10 mouse cellular contexts compared by ENCODE assay signal in genomic region chr10:82662267-82662990, GRCm38 (mm10). TPM values are rescaled to one million over a fixed set of nuclear protein-coding genes. Genes with fewer than 3 reads are reported as not detected.
DNase-seq lines count a peak whose midpoint lies in the region; ATAC-seq and TF ChIP-seq lines count a peak whose summit lies in the region.
"Had no signal": no experiment of that assay in that cellular context is flagged by ENCODE, and none has a peak within 500 bp of the region (broad histone marks: within the 10 kb centered on the region; RNA-seq: fewer than 3 reads in every experiment).

No protein-coding gene starts in this region.

- H3K36me3 ChIP-seq in hindbrain, postnatal 0 days (ENCODE audit: insufficient read depth, low read length) = no peaks in the 10 kb centered on the region
- H3K36me3 ChIP-seq in hindbrain, embryonic 12.5 days = no peaks in the 10 kb centered on the region
- H3K36me3 ChIP-seq in forebrain, embryonic 16.5 days (ENCODE audit: control insufficient read depth, insufficient read depth) = no peaks in the 10 kb centered on the region
- H3K36me3 ChIP-seq: stomach, embryonic 15.5 days had no signal

- peak; percentile 82 for ATAC-seq in hindbrain, postnatal 0 days
- no peak for ATAC-seq in hindbrain, embryonic 12.5 days (ENCODE audit: low FRiP score)
- peak; percentile 92 for ATAC-seq in forebrain, embryonic 16.5 days

- no peaks in the 10 kb centered on the region for H3K9me3 ChIP-seq in hindbrain, postnatal 0 days (ENCODE audit: low read length)
- no peaks in the 10 kb centered on the region for H3K9me3 ChIP-seq in hindbrain, embryonic 12.5 days (replicated peaks)
- H3K9me3 ChIP-seq in forebrain, embryonic 16.5 days (ENCODE audit: control insufficient read depth, low read length) = no peaks in the 10 kb centered on the region
- H3K9me3 ChIP-seq: stomach, embryonic 15.5 days had no signal

- H3K4me2 ChIP-seq in hindbrain, postnatal 0 days (ENCODE audit: low read depth, low read length) = no peak overlapping the region
- H3K4me2 ChIP-seq in hindbrain, embryonic 12.5 days (replicated peaks) = no peak overlapping the region
- H3K4me2 ChIP-seq in forebrain, embryonic 16.5 days (ENCODE audit: low read length) = peak overlapping the region; percentile 22; the same call in 1 of the 2 replicates
- H3K4me2 ChIP-seq: stomach, embryonic 15.5 days had no signal

- no peak overlapping the region for H3K4me3 ChIP-seq in hindbrain, postnatal 0 days (ENCODE audit: low read length)
- no peak overlapping the region for H3K4me3 ChIP-seq in hindbrain, embryonic 12.5 days
- H3K4me3 ChIP-seq in forebrain, embryonic 16.5 days (replicated peaks; ENCODE audit: low read length) = no peak overlapping the region
- H3K4me3 ChIP-seq: stomach, embryonic 15.5 days had no signal

- no peak for TF ChIP-seq CTCF in hindbrain, postnatal 0 days (IDR thresholded peaks at IDR 0.05; ENCODE audit: low read depth)

- H3K27ac ChIP-seq in hindbrain, postnatal 0 days = peak overlapping the region; percentile 49
- no peak overlapping the region for H3K27ac ChIP-seq in hindbrain, embryonic 12.5 days
- peak overlapping the region; percentile 91 for H3K27ac ChIP-seq in forebrain, embryonic 16.5 days (ENCODE audit: low read length)
- H3K27ac ChIP-seq: stomach, embryonic 15.5 days had no signal

- no peaks in the 10 kb centered on the region for H3K4me1 ChIP-seq in hindbrain, postnatal 0 days (ENCODE audit: insufficient read depth, low read length)
- H3K4me1 ChIP-seq in hindbrain, embryonic 12.5 days = no peaks in the 10 kb centered on the region
- H3K4me1 ChIP-seq in forebrain, embryonic 16.5 days (replicated peaks; ENCODE audit: control insufficient read depth, insufficient read depth, low read length) = peaks cover 14% of the 10 kb centered on the region
- H3K4me1 ChIP-seq: stomach, embryonic 15.5 days had no signal

- H3K27me3 ChIP-seq in hindbrain, postnatal 0 days (ENCODE audit: insufficient read depth, low read length) = no peaks in the 10 kb centered on the region
- H3K27me3 ChIP-seq in hindbrain, embryonic 12.5 days = no peaks in the 10 kb centered on the region
- no peaks in the 10 kb centered on the region for H3K27me3 ChIP-seq in forebrain, embryonic 16.5 days (replicated peaks; ENCODE audit: control insufficient read depth, insufficient read depth, low read length)
- H3K27me3 ChIP-seq: stomach, embryonic 15.5 days had no signal

- DNase-seq in hindbrain, postnatal 0 days (ENCODE audit: low spot score) = peak; percentile 73
- DNase-seq in left cerebral cortex, postnatal 14 days (ENCODE audit: low spot score in 2 of 2) = peak; percentile 35 to 55
- peak; percentile 51 to 60 for DNase-seq in thymus, postnatal 10 days (ENCODE audit: low spot score in 2 of 2)
- no peak for DNase-seq in adrenal gland, postnatal 25 days
- DNase-seq in spleen, postnatal 4 days (ENCODE audit: low spot score in 2 of 2) = no peak
- no peak for DNase-seq in adipocyte (ENCODE audit: low spot score)

- no peak overlapping the region for H3K9ac ChIP-seq in hindbrain, postnatal 0 days (replicated peaks; ENCODE audit: low read length)
- H3K9ac ChIP-seq in hindbrain, embryonic 12.5 days = no peak overlapping the region
- H3K9ac ChIP-seq in forebrain, embryonic 16.5 days (replicated peaks; ENCODE audit: low read depth, low read length) = no peak overlapping the region
- H3K9ac ChIP-seq: stomach, embryonic 15.5 days had no signal

- intact Hi-C loops in left cerebral cortex, postnatal 14 days (cut with DNase I) = loop anchor here (2.0 kb wide), 1 partner anchor 18 kb away; no protein-coding TSS in a partner anchor

- WGBS in hindbrain, postnatal 0 days = 69% methylated on average over 14 of the region's 14 CpGs
- WGBS in hindbrain, embryonic 12.5 days = 84% methylated on average over 14 of the region's 14 CpGs
- 51% methylated on average over 14 of the region's 14 CpGs for WGBS in forebrain, embryonic 16.5 days

RNA-seq across cellular contexts. Expression of gene Glt8d2, which starts 28.0 kb away (rescaled TPM):
- 1.0 and 2.1 TPM in 2 replicates for total RNA-seq in hindbrain, postnatal 0 days (2014; rRNA removed)
- 1.2 and 1.5 TPM in 2 replicates for polyA plus RNA-seq in hindbrain, postnatal 0 days (2015; fragmentation: Nextera tagmentation; extraction: Ambion mirVana)
- polyA plus RNA-seq in hindbrain, embryonic 12.5 days (2016; fragmentation: Nextera tagmentation; extraction: Ambion mirVana) = 6.1 and 7.6 TPM in 2 replicates
- 3.1 TPM in 2 replicates for polyA plus RNA-seq in forebrain, embryonic 16.5 days (2015; fragmentation: Nextera tagmentation; extraction: Ambion mirVana)
- 1 to 10 TPM; 9.1 to 9.4 TPM for total RNA-seq in left cerebral cortex, postnatal 14 days (2021)
- 1.4 and 1.8 TPM in 2 replicates for total RNA-seq in adrenal gland, postnatal 25 days (2021)
- total RNA-seq: monocyte, adult 5-6 weeks had no signal

RNA-seq across cellular contexts. Expression of gene Tdg, which starts 32.8 kb away (rescaled TPM):
- 58.9 and 63.9 TPM in 2 replicates for total RNA-seq in hindbrain, postnatal 0 days (2014; rRNA removed)
- 120 and 126 TPM in 2 replicates for polyA plus RNA-seq in hindbrain, postnatal 0 days (2015; fragmentation: Nextera tagmentation; extraction: Ambion mirVana)
- 247 and 255 TPM in 2 replicates for polyA plus RNA-seq in hindbrain, embryonic 12.5 days (2016; fragmentation: Nextera tagmentation; extraction: Ambion mirVana)
- polyA plus RNA-seq in forebrain, embryonic 16.5 days (2015; fragmentation: Nextera tagmentation; extraction: Ambion mirVana) = 219 and 244 TPM in 2 replicates
- 10 to 100 TPM; 72.6 to 75.1 TPM for total RNA-seq in left cerebral cortex, postnatal 14 days (2021)
- total RNA-seq in adrenal gland, postnatal 25 days (2021) = 35.7 and 36.6 TPM in 2 replicates

RNA-seq across cellular contexts. Expression of gene Hcfc2, which starts 33.5 kb away (rescaled TPM):
- 19.2 and 22.9 TPM in 2 replicates for total RNA-seq in hindbrain, postnatal 0 days (2014; rRNA removed)
- 24.8 and 29.7 TPM in 2 replicates for polyA plus RNA-seq in hindbrain, postnatal 0 days (2015; fragmentation: Nextera tagmentation; extraction: Ambion mirVana)
- 49.0 and 50.1 TPM in 2 replicates for polyA plus RNA-seq in hindbrain, embryonic 12.5 days (2016; fragmentation: Nextera tagmentation; extraction: Ambion mirVana)
- 54.6 and 59.7 TPM in 2 replicates for polyA plus RNA-seq in forebrain, embryonic 16.5 days (2015; fragmentation: Nextera tagmentation; extraction: Ambion mirVana)
- 10 to 100 TPM; 33.0 to 36.3 TPM for total RNA-seq in left cerebral cortex, postnatal 14 days (2021)
- 26.2 and 27.6 TPM in 2 replicates for total RNA-seq in adrenal gland, postnatal 25 days (2021)

RNA-seq across cellular contexts. Expression of gene 1190007I07Rik, which starts 39.4 kb away (rescaled TPM):
- 23.3 and 31.0 TPM in 2 replicates for total RNA-seq in hindbrain, postnatal 0 days (2014; rRNA removed)
- 35.2 and 38.0 TPM in 2 replicates for polyA plus RNA-seq in hindbrain, postnatal 0 days (2015; fragmentation: Nextera tagmentation; extraction: Ambion mirVana)
- polyA plus RNA-seq in hindbrain, embryonic 12.5 days (2016; fragmentation: Nextera tagmentation; extraction: Ambion mirVana) = 31.0 and 31.2 TPM in 2 replicates
- 30.5 and 35.9 TPM in 2 replicates for polyA plus RNA-seq in forebrain, embryonic 16.5 days (2015; fragmentation: Nextera tagmentation; extraction: Ambion mirVana)
- total RNA-seq in left cerebral cortex, postnatal 14 days (2021) = 10 to 100 TPM; 19.2 to 21.7 TPM
- total RNA-seq in adrenal gland, postnatal 25 days (2021) = 28.0 and 28.2 TPM in 2 replicates

Comparison
In these comparisons a context has a peak if more than half of its experiments do, and no peak if none do; other contexts are left out.
1. DNase-seq: peak in hindbrain, postnatal 0 days (single experiment), left cerebral cortex, postnatal 14 days (2 of 2) and thymus, postnatal 10 days (2 of 2); none in adrenal gland, postnatal 25 days (single experiment), spleen, postnatal 4 days (0 of 2) and adipocyte (single experiment).